In the genomic region with DNA sequence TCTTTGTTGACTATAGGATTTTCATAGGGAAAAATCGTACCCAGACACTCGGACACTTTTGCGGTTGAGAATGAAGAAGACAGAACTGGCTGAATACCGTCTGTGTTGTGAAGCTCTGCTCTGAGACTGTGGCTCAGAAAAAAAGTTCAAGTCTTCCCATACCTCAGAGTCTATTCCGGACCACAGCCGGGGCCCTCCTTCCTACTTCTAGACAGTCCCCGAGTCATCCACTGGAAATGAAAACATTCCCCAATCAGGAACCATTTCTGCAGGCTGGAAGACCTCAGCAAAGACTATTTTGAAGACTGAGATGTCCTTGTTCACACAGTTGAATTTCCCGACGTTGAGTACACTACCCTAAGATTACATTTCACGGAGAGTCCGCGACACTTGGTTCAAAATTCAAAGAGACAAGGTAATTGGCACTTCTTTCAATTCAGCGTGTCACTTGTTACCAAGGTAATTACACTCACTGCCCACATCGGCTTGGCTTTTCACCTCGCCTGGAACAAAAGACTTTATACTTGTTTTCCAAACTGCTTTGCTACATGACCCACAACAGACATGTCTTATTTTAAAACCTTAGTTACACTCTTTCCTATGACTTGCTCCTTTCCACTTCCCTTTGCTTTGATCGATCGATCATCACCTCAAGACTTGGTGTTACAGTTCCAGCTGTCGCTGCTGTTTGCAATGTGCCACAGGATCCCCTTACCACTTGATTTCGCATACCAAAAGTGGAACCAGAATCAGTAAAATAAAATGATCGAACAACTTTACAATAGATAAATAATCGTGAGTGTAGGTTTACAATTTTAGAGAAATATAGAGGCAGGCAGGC, we compare ENCODE assay signal across 29 mouse cellular contexts.
DNase-seq lines count a peak whose midpoint lies in the region; ATAC-seq and TF ChIP-seq lines count a peak whose summit lies in the region.
"Had no signal": no experiment of that assay in that cellular context is flagged by ENCODE, and none has a peak within 500 bp of the region (broad histone marks: within the 10 kb centered on the region; RNA-seq: fewer than 3 reads in every experiment).

No protein-coding gene starts in this region.

- H3K4me2 ChIP-seq in hindbrain, embryonic 11.5 days (replicated peaks; ENCODE audit: low read depth, low read length) = no peak overlapping the region
- no peak overlapping the region for H3K4me2 ChIP-seq in hindbrain, postnatal 0 days (ENCODE audit: low read depth, low read length)
- no peak overlapping the region for H3K4me2 ChIP-seq in midbrain, embryonic 11.5 days
- no peak overlapping the region for H3K4me2 ChIP-seq in midbrain, embryonic 15.5 days
- no peak overlapping the region for H3K4me2 ChIP-seq in embryonic facial prominence, embryonic 11.5 days (ENCODE audit: low read depth, low read length)
- H3K4me2 ChIP-seq in heart, embryonic 11.5 days = no peak overlapping the region
- H3K4me2 ChIP-seq: embryonic facial prominence, embryonic 15.5 days; forebrain, embryonic 12.5 days; heart, embryonic 15.5 days; hindbrain, embryonic 13.5 days; limb, embryonic 15.5 days; liver, embryonic 13.5 days; neural tube, embryonic 13.5 days had no signal

- no peaks in the 10 kb centered on the region for H3K4me1 ChIP-seq in hindbrain, embryonic 11.5 days (replicated peaks; ENCODE audit: control insufficient read depth, insufficient read depth, low read length)
- no peaks in the 10 kb centered on the region for H3K4me1 ChIP-seq in hindbrain, postnatal 0 days (ENCODE audit: insufficient read depth, low read length)
- H3K4me1 ChIP-seq in midbrain, embryonic 11.5 days (ENCODE audit: control insufficient read depth, insufficient read depth, low read length) = no peaks in the 10 kb centered on the region
- H3K4me1 ChIP-seq in midbrain, embryonic 15.5 days = no peaks in the 10 kb centered on the region
- H3K4me1 ChIP-seq in embryonic facial prominence, embryonic 11.5 days (ENCODE audit: control insufficient read depth, insufficient read depth, low read length) = no peaks in the 10 kb centered on the region
- H3K4me1 ChIP-seq in heart, embryonic 11.5 days (ENCODE audit: control insufficient read depth, insufficient read depth, low read length) = 0 out of 2 replicates have a peak, but pooled peaks cover 4% of the 10 kb centered on the region
- H3K4me1 ChIP-seq: embryonic facial prominence, embryonic 15.5 days; heart, embryonic 15.5 days; limb, embryonic 10.5 days; liver, embryonic 13.5 days; megakaryocyte, embryonic 14.5 days had no signal

- ATAC-seq in hindbrain, embryonic 11.5 days (ENCODE audit: low FRiP score) = no peak
- no peak for ATAC-seq in hindbrain, postnatal 0 days
- ATAC-seq in midbrain, embryonic 11.5 days (ENCODE audit: low FRiP score) = 0 out of 2 replicates have a peak, but pooled peaks have one; percentile 14
- ATAC-seq in midbrain, embryonic 15.5 days (replicated peaks) = no peak; the same call in 1 of the 2 replicates
- ATAC-seq in embryonic facial prominence, embryonic 11.5 days (replicated peaks; ENCODE audit: insufficient number of reproducible peaks, low FRiP score, low TSS enrichment, low read depth) = no peak
- ATAC-seq in heart, embryonic 11.5 days (replicated peaks; ENCODE audit: insufficient number of reproducible peaks, low FRiP score, low TSS enrichment) = no peak
- ATAC-seq: CD4-positive, CD25-positive, alpha-beta regulatory T cell, adult 4 months; forebrain, postnatal 0 days; inflammation-experienced regulatory T-cells, adult 6 months; lung, postnatal 0 days had no signal

- H3K27ac ChIP-seq in hindbrain, embryonic 11.5 days (ENCODE audit: low read depth, low read length) = no peak overlapping the region
- H3K27ac ChIP-seq in hindbrain, postnatal 0 days = no peak overlapping the region
- no peak overlapping the region for H3K27ac ChIP-seq in midbrain, embryonic 11.5 days (ENCODE audit: low read depth, low read length)
- no peak overlapping the region for H3K27ac ChIP-seq in midbrain, embryonic 15.5 days
- no peak overlapping the region for H3K27ac ChIP-seq in embryonic facial prominence, embryonic 11.5 days (replicated peaks; ENCODE audit: low read depth, low read length)
- H3K27ac ChIP-seq in heart, embryonic 11.5 days (ENCODE audit: low read depth, low read length) = no peak overlapping the region
- H3K27ac ChIP-seq: embryonic facial prominence, embryonic 15.5 days; forebrain, embryonic 12.5 days; heart, embryonic 15.5 days; hindbrain, embryonic 13.5 days; limb, embryonic 10.5 days; limb, embryonic 15.5 days; liver, embryonic 13.5 days; neural tube, embryonic 13.5 days had no signal

- H3K9ac ChIP-seq in hindbrain, embryonic 11.5 days (ENCODE audit: low read depth, low read length) = no peak overlapping the region
- no peak overlapping the region for H3K9ac ChIP-seq in hindbrain, postnatal 0 days (replicated peaks; ENCODE audit: low read length)
- H3K9ac ChIP-seq in midbrain, embryonic 11.5 days (ENCODE audit: low read length) = no peak overlapping the region
- H3K9ac ChIP-seq in midbrain, embryonic 15.5 days = no peak overlapping the region
- no peak overlapping the region for H3K9ac ChIP-seq in embryonic facial prominence, embryonic 11.5 days (replicated peaks; ENCODE audit: low read length)
- H3K9ac ChIP-seq in heart, embryonic 11.5 days (ENCODE audit: low read depth, low read length) = no peak overlapping the region
- H3K9ac ChIP-seq: embryonic facial prominence, embryonic 15.5 days; forebrain, embryonic 12.5 days; forebrain, postnatal 0 days; heart, embryonic 15.5 days; hindbrain, embryonic 13.5 days; limb, embryonic 15.5 days; liver, embryonic 13.5 days; neural tube, embryonic 13.5 days had no signal

- 67% methylated on average over 21 of the region's 21 CpGs for WGBS in hindbrain, embryonic 11.5 days
- WGBS in hindbrain, postnatal 0 days = 57% methylated on average over 21 of the region's 21 CpGs
- WGBS in midbrain, embryonic 11.5 days = 68% methylated on average over 21 of the region's 21 CpGs
- 56% methylated on average over 21 of the region's 21 CpGs for WGBS in midbrain, embryonic 15.5 days
- WGBS in embryonic facial prominence, embryonic 11.5 days = 53% methylated on average over 21 of the region's 21 CpGs
- 76% methylated on average over 21 of the region's 21 CpGs for WGBS in heart, embryonic 11.5 days (ENCODE audit: insufficient replicate concordance)

- H3K36me3 ChIP-seq in hindbrain, embryonic 11.5 days (ENCODE audit: control insufficient read depth, insufficient read depth, low read length) = no peaks in the 10 kb centered on the region
- H3K36me3 ChIP-seq in hindbrain, postnatal 0 days (ENCODE audit: insufficient read depth, low read length) = no peaks in the 10 kb centered on the region
- no peaks in the 10 kb centered on the region for H3K36me3 ChIP-seq in midbrain, embryonic 11.5 days (ENCODE audit: control insufficient read depth, insufficient read depth, low read length)
- no peaks in the 10 kb centered on the region for H3K36me3 ChIP-seq in midbrain, embryonic 15.5 days (replicated peaks)
- H3K36me3 ChIP-seq in embryonic facial prominence, embryonic 11.5 days (replicated peaks; ENCODE audit: control insufficient read depth, insufficient read depth, low read depth, low read length) = no peaks in the 10 kb centered on the region
- H3K36me3 ChIP-seq in heart, embryonic 11.5 days (ENCODE audit: control insufficient read depth, insufficient read depth, low read length) = no peaks in the 10 kb centered on the region
- H3K36me3 ChIP-seq: embryonic facial prominence, embryonic 15.5 days; forebrain, embryonic 12.5 days; heart, embryonic 15.5 days; hindbrain, embryonic 13.5 days; limb, embryonic 10.5 days; limb, embryonic 15.5 days; liver, embryonic 13.5 days; neural tube, embryonic 13.5 days had no signal

- DNase-seq in hindbrain, embryonic 11.5 days (ENCODE audit: low spot score) = peak; percentile 21
- no peak for DNase-seq in hindbrain, postnatal 0 days (ENCODE audit: low spot score)
- DNase-seq in midbrain, embryonic 11.5 days (ENCODE audit: low spot score, missing footprints) = no peak
- peak; percentile 42 for DNase-seq in embryonic facial prominence, embryonic 11.5 days (ENCODE audit: low spot score)
- no peak for DNase-seq in frontal cortex, postnatal 10 days (ENCODE audit: low spot score in 2 of 2)
- DNase-seq: adrenal gland, postnatal 14 days; cerebellum, adult 18-20 months; forebrain, postnatal 0 days; gastrocnemius, postnatal 10 days; kidney, adult 11 months; kidney, postnatal 36 days; liver, embryonic 13.5 days; lung, adult 18-20 months; lung, postnatal 4 days; right cerebral cortex, postnatal 14 days; thymus, postnatal 4 days had no signal

- no peaks in the 10 kb centered on the region for H3K9me3 ChIP-seq in hindbrain, embryonic 11.5 days (ENCODE audit: control insufficient read depth, low read length)
- H3K9me3 ChIP-seq in hindbrain, postnatal 0 days (ENCODE audit: low read length) = no peaks in the 10 kb centered on the region
- H3K9me3 ChIP-seq in midbrain, embryonic 11.5 days (ENCODE audit: control insufficient read depth, low read length) = no peaks in the 10 kb centered on the region
- no peaks in the 10 kb centered on the region for H3K9me3 ChIP-seq in midbrain, embryonic 15.5 days
- H3K9me3 ChIP-seq in embryonic facial prominence, embryonic 11.5 days (replicated peaks; ENCODE audit: control insufficient read depth, low read length) = no peaks in the 10 kb centered on the region
- H3K9me3 ChIP-seq in heart, embryonic 11.5 days (replicated peaks; ENCODE audit: control insufficient read depth, low read length) = no peaks in the 10 kb centered on the region
- H3K9me3 ChIP-seq: embryonic facial prominence, embryonic 15.5 days; forebrain, embryonic 12.5 days; heart, embryonic 15.5 days; hindbrain, embryonic 13.5 days; limb, embryonic 10.5 days; limb, embryonic 15.5 days; liver, embryonic 13.5 days; neural tube, embryonic 13.5 days had no signal

- no peaks in the 10 kb centered on the region for H3K27me3 ChIP-seq in hindbrain, embryonic 11.5 days (ENCODE audit: control insufficient read depth, insufficient read depth, low read length)
- H3K27me3 ChIP-seq in hindbrain, postnatal 0 days (ENCODE audit: insufficient read depth, low read length) = no peaks in the 10 kb centered on the region
- no peaks in the 10 kb centered on the region for H3K27me3 ChIP-seq in midbrain, embryonic 11.5 days (ENCODE audit: control insufficient read depth, insufficient read depth, low read length)
- H3K27me3 ChIP-seq in midbrain, embryonic 15.5 days (replicated peaks) = no peaks in the 10 kb centered on the region
- no peaks in the 10 kb centered on the region for H3K27me3 ChIP-seq in embryonic facial prominence, embryonic 11.5 days (ENCODE audit: control insufficient read depth, insufficient read depth, low read length)
- no peaks in the 10 kb centered on the region for H3K27me3 ChIP-seq in heart, embryonic 11.5 days (ENCODE audit: control insufficient read depth, insufficient read depth, low read length)
- H3K27me3 ChIP-seq: embryonic facial prominence, embryonic 15.5 days; forebrain, embryonic 12.5 days; heart, embryonic 15.5 days; hindbrain, embryonic 13.5 days; limb, embryonic 15.5 days; liver, embryonic 13.5 days; megakaryocyte, embryonic 14.5 days; neural tube, embryonic 13.5 days had no signal

- H3K4me3 ChIP-seq in hindbrain, embryonic 11.5 days (ENCODE audit: low read depth, low read length) = no peak overlapping the region
- no peak overlapping the region for H3K4me3 ChIP-seq in hindbrain, postnatal 0 days (ENCODE audit: low read length)
- no peak overlapping the region for H3K4me3 ChIP-seq in midbrain, embryonic 11.5 days (ENCODE audit: low read depth, low read length)
- H3K4me3 ChIP-seq in midbrain, embryonic 15.5 days = no peak overlapping the region
- H3K4me3 ChIP-seq in embryonic facial prominence, embryonic 11.5 days (ENCODE audit: low read depth, low read length) = no peak overlapping the region
- H3K4me3 ChIP-seq in heart, embryonic 11.5 days (ENCODE audit: low read depth, low read length) = no peak overlapping the region
- H3K4me3 ChIP-seq: embryonic facial prominence, embryonic 15.5 days; forebrain, embryonic 12.5 days; heart, embryonic 15.5 days; hindbrain, embryonic 13.5 days; limb, embryonic 10.5 days; limb, embryonic 15.5 days; liver, embryonic 13.5 days; megakaryocyte, embryonic 14.5 days; neural tube, embryonic 13.5 days had no signal

- no peak for TF ChIP-seq CTCF in hindbrain, postnatal 0 days (IDR thresholded peaks at IDR 0.05; ENCODE audit: low read depth)

Comparison
In these comparisons a context has a peak if more than half of its experiments do, and no peak if none do; other contexts are left out.
1. DNase-seq: peak in hindbrain, embryonic 11.5 days (single experiment) and embryonic facial prominence, embryonic 11.5 days (single experiment); none in hindbrain, postnatal 0 days (single experiment), midbrain, embryonic 11.5 days (single experiment) and frontal cortex, postnatal 10 days (0 of 2).